Mouse (Mus musculus) heart, postnatal 0 days (tissue): Measurements from ENCODE around the gene Gif. TPM values are rescaled to one million over a fixed set of nuclear protein-coding genes. Genes with fewer than 3 reads are reported as not detected.

Source experiments
- ATAC-seq: fragments of 200-750 bp; cut with Nextera tagmentation; 2 replicates; pipeline ENCODE4 v1.8.0; 2017; ENCODE audit warnings: low read depth, moderate number of reproducible peaks, moderate library complexity; ENCODE audit not compliant: insufficient read depth
- DNase-seq: peaks from one replicate; pipeline ENCODE4 v3.0.0-alpha.2; 2016; ENCODE audit warnings: low spot score
- H3K27ac ChIP-seq: fragments of 300-500 bp; sonication (generic); 2 replicates; pipeline ENCODE4 v1.5.1; 2014; ENCODE audit warnings: low read depth, mild to moderate bottlenecking
- H3K27me3 ChIP-seq: fragments of 300-500 bp; sonication (generic); 2 replicates; pipeline ENCODE4 v1.6.1; 2014; ENCODE audit warnings: low read length, mixed read lengths; ENCODE audit not compliant: control insufficient read depth, insufficient read depth
- H3K36me3 ChIP-seq: fragments of 300-500 bp; sonication (generic); replicated peaks from 2 replicates; pipeline ENCODE4 v1.6.1; 2014; ENCODE audit warnings: low read length, mixed read lengths; ENCODE audit not compliant: control insufficient read depth, insufficient read depth
- H3K4me1 ChIP-seq: fragments of 300-500 bp; sonication (generic); 2 replicates; pipeline ENCODE4 v1.6.1; 2014; ENCODE audit warnings: antibody characterized with exemption; ENCODE audit not compliant: control insufficient read depth, insufficient read depth
- H3K4me2 ChIP-seq: fragments of 300-500 bp; sonication (generic); 2 replicates; pipeline ENCODE4 v1.6.1; 2014; ENCODE audit warnings: low read depth, mild to moderate bottlenecking, low read length, moderate library complexity
- H3K4me3 ChIP-seq: fragments of 300-500 bp; sonication (generic); 2 replicates; pipeline ENCODE4 v1.5.1; 2014; ENCODE audit warnings: low read depth, low read length
- H3K9ac ChIP-seq: fragments of 300-500 bp; sonication (generic); replicated peaks from 2 replicates; pipeline ENCODE4 v1.6.1; 2014; ENCODE audit warnings: low read depth, low read length, mixed read lengths
- H3K9me3 ChIP-seq: fragments of 300-500 bp; sonication (generic); replicated peaks from 2 replicates; pipeline ENCODE4 v1.6.1; 2016; ENCODE audit warnings: low read length; ENCODE audit not compliant: control insufficient read depth
- CTCF ChIP-seq: IDR thresholded peaks from 2 replicates; pipeline ENCODE4 v1.5.1; 2016; ENCODE audit warnings: antibody characterized with exemption, control low read depth, low read depth
- EP300 ChIP-seq: IDR thresholded peaks from 2 replicates; pipeline ENCODE4 v1.6.1; 2016; ENCODE audit warnings: antibody characterized with exemption, low read depth
- WGBS: fragments of 180-500 bp; shearing (Covaris S2); extraction: QIAGEN DNeasy Blood & Tissue Kit; methylation state at CpG from one replicate; pipeline ENCODE4 v1.1.7; 2014; 5-methylcytosine and 5-hydroxymethylcytosine counted together
- polyA plus RNA-seq: library from polyadenylated mRNA; unstranded; fragments of >200 nt; fragmentation: Nextera tagmentation; extraction: Ambion mirVana; gene quantifications from 2 replicates; pipeline ENCODE4 v1.2.1, GENCODE M21; 2015
- total RNA-seq: library from RNA; depleted of rRNA; stranded (reverse); fragments of >200 nt; gene quantifications from 2 replicates; pipeline ENCODE4 v1.2.3, GENCODE M21; 2014; ENCODE audit warnings: low replicate concordance

The Gif gene
- total and polyA plus RNA-seq, 2 experiments from 2014 or later, result not detected

DNA sequence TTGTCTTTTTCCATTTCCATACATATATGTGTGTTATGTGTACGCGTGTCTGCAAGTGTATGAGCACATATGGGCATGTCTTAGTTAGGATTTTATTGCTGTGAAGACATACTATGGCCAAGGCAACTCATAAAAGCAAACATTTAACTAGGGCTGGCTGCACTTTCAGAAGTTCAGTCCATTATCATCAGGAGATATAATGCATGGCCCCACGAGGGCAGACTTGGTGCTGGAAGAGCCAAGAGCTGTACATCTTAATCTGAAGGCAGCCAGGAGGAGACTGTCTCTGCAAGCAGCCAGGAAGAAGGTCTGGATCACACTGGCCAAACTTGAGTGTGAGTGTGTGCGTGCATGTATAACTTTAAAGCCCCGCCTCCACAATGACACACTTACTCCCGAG is 47.1 kb downstream of the Gif start:
- WGBS, result 67% methylated on average over 6 of the region's 6 CpGs

GRCm38 (mm10) chr19:11800531-11801315 is 53.4 kb downstream of the Gif start:
- H3K4me3 ChIP-seq, result no peak overlapping the region
- H3K9me3 ChIP-seq, result no peaks in the 10 kb centered on the region
- H3K27me3 ChIP-seq, result no peaks in the 10 kb centered on the region
- no peak overlapping the region for H3K9ac ChIP-seq
- ATAC-seq, result no peak
- H3K4me2 ChIP-seq, result no peak overlapping the region
- H3K36me3 ChIP-seq, result no peaks in the 10 kb centered on the region
- DNase-seq, result peak; percentile 22
- whole genome bisulfite sequencing, result 65% methylated on average over 8 of the region's 8 CpGs
- H3K4me1 ChIP-seq, result no peaks in the 10 kb centered on the region
- TF ChIP-seq EP300, result no peak
- peak; percentile 39 for TF ChIP-seq CTCF
- no peak overlapping the region for H3K27ac ChIP-seq

More for the DNA sequence above, 47.1 kb downstream of the Gif start:
- Histone ChIP-seq H3K9ac (no peak overlapping the region), H3K4me1 (no peaks in the 10 kb centered on the region), H3K27ac (no peak overlapping the region), H3K36me3 (no peaks in the 10 kb centered on the region), H3K4me2 (no peak overlapping the region), H3K9me3 (no peaks in the 10 kb centered on the region), H3K27me3 (no peaks in the 10 kb centered on the region), H3K4me3 (no peak overlapping the region)
- ATAC-seq (no peak), DNase-seq (no peak)
- TF ChIP-seq EP300, result no peak
- TF ChIP-seq CTCF, result no peak

GRCm38 (mm10) chr19:11804423-11804822 is 57.1 kb downstream of the Gif start:
- ATAC-seq, result no peak
- WGBS, result 59% methylated on average over 1 of the region's 1 CpGs

GRCm38 (mm10) chr19:11807251-11807650 is 59.9 kb downstream of the Gif start:
- ATAC-seq, result no peak
- Histone ChIP-seq H3K36me3 (no peaks in the 10 kb centered on the region), H3K4me2 (no peak overlapping the region), H3K9me3 (no peaks in the 10 kb centered on the region), H3K4me3 (no peak overlapping the region), H3K9ac (no peak overlapping the region), H3K4me1 (no peaks in the 10 kb centered on the region), H3K27me3 (no peaks in the 10 kb centered on the region), H3K27ac (no peak overlapping the region)
- WGBS, result 37% methylated on average over 2 of the region's 2 CpGs
- DNase-seq, result no peak
- TF ChIP-seq CTCF, result no peak
- TF ChIP-seq EP300, result no peak

More at GRCm38 (mm10) chr19:11804423-11804822, 57.1 kb downstream of the Gif start:
- no peaks in the 10 kb centered on the region for H3K36me3 ChIP-seq
- no peaks in the 10 kb centered on the region for H3K9me3 ChIP-seq
- no peaks in the 10 kb centered on the region for H3K4me1 ChIP-seq
- no peak overlapping the region for H3K9ac ChIP-seq
- no peaks in the 10 kb centered on the region for H3K27me3 ChIP-seq
- DNase-seq, result no peak
- no peak overlapping the region for H3K4me2 ChIP-seq
- H3K27ac ChIP-seq, result peak overlapping the region; percentile 30
- H3K4me3 ChIP-seq, result no peak overlapping the region
- TF ChIP-seq CTCF (no peak), EP300 (no peak)

DNA sequence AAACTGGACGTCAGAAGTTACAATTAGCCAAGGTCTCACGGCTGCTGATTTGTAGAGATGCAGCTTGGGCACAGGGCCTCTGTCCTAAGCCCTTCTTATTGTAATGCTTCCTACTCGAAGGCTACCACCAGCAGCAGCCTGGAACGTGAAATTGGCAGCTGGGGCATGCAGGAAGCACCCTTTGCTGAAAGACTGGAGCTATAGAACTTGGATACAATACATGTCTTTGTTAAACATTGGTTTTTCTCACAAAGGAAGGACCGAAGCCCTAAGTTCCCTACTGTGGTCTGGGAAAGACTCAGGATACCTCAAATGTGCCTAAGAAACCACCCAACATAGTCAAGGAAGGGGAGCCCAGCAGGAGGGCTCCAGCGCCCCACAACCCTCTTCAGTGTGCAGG is 60.5 kb downstream of the Gif start:
- Histone ChIP-seq H3K27ac (no peak overlapping the region), H3K4me3 (no peak overlapping the region), H3K36me3 (no peaks in the 10 kb centered on the region), H3K9ac (no peak overlapping the region), H3K27me3 (no peaks in the 10 kb centered on the region), H3K4me2 (no peak overlapping the region), H3K4me1 (no peaks in the 10 kb centered on the region), H3K9me3 (no peaks in the 10 kb centered on the region)
- DNase-seq (no peak), ATAC-seq (no peak)
- WGBS, result 63% methylated on average over 6 of the region's 6 CpGs
- TF ChIP-seq EP300, result no peak
- TF ChIP-seq CTCF, result no peak

DNA sequence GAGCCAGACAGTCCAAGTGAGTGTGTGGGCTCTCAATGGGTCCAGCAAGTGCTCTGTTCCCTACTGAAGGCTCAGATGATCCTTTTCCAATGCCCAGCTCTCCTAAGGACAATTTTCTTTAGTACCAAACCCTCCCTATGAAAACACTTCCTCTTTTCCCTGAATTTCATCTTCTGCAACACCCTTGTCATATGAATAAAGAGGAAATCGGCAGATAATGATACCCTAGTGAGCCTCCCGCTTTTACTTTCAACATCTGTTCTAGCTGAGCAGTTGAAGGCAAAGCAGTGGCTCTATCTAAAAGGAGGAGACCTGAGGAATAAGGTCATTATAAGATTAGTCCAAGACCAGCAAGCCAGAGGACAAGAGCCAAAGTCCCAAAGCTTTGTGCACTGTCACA is 61.1 kb downstream of the Gif start:
- WGBS, result 65% methylated on average over 2 of the region's 2 CpGs
- no peak for TF ChIP-seq EP300
- no peak for TF ChIP-seq CTCF
- no peaks in the 10 kb centered on the region for H3K9me3 ChIP-seq
- no peaks in the 10 kb centered on the region for H3K36me3 ChIP-seq
- no peaks in the 10 kb centered on the region for H3K4me1 ChIP-seq
- H3K9ac ChIP-seq, result no peak overlapping the region
- H3K4me2 ChIP-seq, result no peak overlapping the region
- no peak overlapping the region for H3K4me3 ChIP-seq
- H3K27ac ChIP-seq, result no peak overlapping the region
- no peak for DNase-seq
- H3K27me3 ChIP-seq, result no peaks in the 10 kb centered on the region
- no peak for ATAC-seq
